Mouse (Mus musculus) activated CD4-positive, CD25-positive, alpha-beta regulatory T cell, adult 4 months (primary cell): ENCODE data around the gene Gm8720. TPM values are rescaled to one million over a fixed set of nuclear protein-coding genes. Genes with fewer than 3 reads are reported as not detected.
"Not testable (repeated sequence)": the region's sequence is repeated elsewhere in the genome, so short reads cannot be mapped to it uniquely, and the experiment has no call there.

ENCODE experiments used
- ATAC-seq: one replicate; pipeline ENCODE4 v1.8.0; 2017
- polyA plus RNA-seq, 2 experiments: library from polyadenylated mRNA; unstranded; fragments of 100-300 nt; shearing (Covaris generic); gene quantifications; one replicate each; pipeline ENCODE4 v1.2.1; 2017

Gene Gm8720
- not detected for polyA plus RNA-seq

DNA sequence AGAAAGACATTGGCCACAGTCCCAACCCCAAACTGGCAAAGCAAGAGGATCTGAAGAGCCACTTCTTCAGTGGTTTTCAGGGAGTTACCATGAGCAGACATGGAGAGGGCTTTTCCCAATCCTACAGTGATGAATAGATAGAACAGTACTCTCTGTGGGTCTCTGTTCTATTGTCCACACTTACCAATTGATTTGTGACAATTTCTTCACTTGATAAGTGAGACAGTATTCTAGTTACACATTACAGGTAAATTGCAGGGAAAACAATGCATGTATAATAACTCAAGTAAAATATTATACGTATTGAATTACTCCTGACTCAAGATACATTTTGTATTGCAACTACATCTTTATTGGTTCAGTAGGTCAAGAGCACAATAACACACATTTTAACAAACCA lies at the start of gene Gm8720:
Gene Gm8720, minus strand, starts transcription at position 101 of the 400 bp plus-strand sequence.
- not testable (repeated sequence) for ATAC-seq

DNA sequence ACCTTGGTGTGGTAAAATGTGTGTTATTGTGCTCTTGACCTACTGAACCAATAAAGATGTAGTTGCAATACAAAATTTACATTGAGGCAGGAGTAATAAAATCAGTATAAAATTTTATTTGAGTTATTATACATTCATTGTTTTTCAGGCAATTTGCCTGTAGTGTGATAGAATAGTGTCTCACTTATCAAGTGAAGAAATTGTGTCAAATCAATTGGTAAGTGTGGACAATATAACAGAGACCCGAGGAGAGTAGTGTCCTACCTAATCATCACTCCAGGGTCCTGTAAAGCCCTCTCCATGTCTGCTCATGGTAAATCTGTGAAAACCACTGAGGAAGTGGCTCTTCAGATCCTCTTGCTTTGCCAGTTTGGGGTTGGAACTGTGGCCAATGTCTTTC lies 12.0 kb downstream of the Gm8720 start, which contains the start of gene Vmn1r163:
Gene Vmn1r163, plus strand, starts transcription at position 301 of the 400 bp plus-strand sequence.
- not testable (repeated sequence) for ATAC-seq

GRCm38 (mm10) chr7:23019823-23020222 lies 47.4 kb downstream of the Gm8720 start, which contains the start of gene Gm4216:
Gene Gm4216, minus strand, starts transcription at chr7:23019923.
- not testable (repeated sequence) for ATAC-seq

Other genes with a start within 250 kb of the Gm8720 start
- gene Vmn1r159, start 223.9 kb downstream of the Gm8720 start, polyA plus RNA-seq: not detected
- gene Vmn1r160, start 196.2 kb downstream of the Gm8720 start, polyA plus RNA-seq: under 1 TPM in 1 of 2 experiments, not detected in 1; 0.58 TPM
- gene Gm4214, start 82.8 kb downstream of the Gm8720 start, polyA plus RNA-seq: not detected
- gene Gm4216, start 47.5 kb downstream of the Gm8720 start, polyA plus RNA-seq: not detected
- gene Vmn1r163, start 11.9 kb downstream of the Gm8720 start, polyA plus RNA-seq: not detected
- not detected for gene Gm10662, start 77.0 kb upstream of the Gm8720 start, polyA plus RNA-seq
- not detected for gene Vmn1r165, start 149.9 kb upstream of the Gm8720 start, polyA plus RNA-seq
- not detected for gene Vmn1r166, start 184.2 kb upstream of the Gm8720 start, polyA plus RNA-seq
- gene Gm6902, start 211.4 kb upstream of the Gm8720 start, polyA plus RNA-seq: under 1 TPM in 1 of 2 experiments, not detected in 1; 0.37 TPM
- gene Nlrp4e, start 233.7 kb upstream of the Gm8720 start, polyA plus RNA-seq: not detected